Mouse (Mus musculus) frontal cortex, postnatal 14 days (tissue): ENCODE measurements around the gene Map2k5.

ENCODE experiments used
- DNase-seq, 2 experiments: peaks; one replicate each; pipeline ENCODE4 v3.0.0; 2022; ENCODE audit warnings: low spot score in 2 of 2

Map2k5 gene

GRCm38 (mm10) chr9:63129641-63130041 lies 248.1 kb downstream of the Map2k5 start:
- no peak for DNase-seq

GRCm38 (mm10) chr9:63124512-63124911 lies 253.2 kb downstream of the Map2k5 start:
- no peak for DNase-seq

- DNase-seq: peak; percentile 77 to 87
Observed at GRCm38 (mm10) chr9:63123451-63124438, 254.0 kb downstream of the Map2k5 start.

GRCm38 (mm10) chr9:63122161-63122833 lies 255.4 kb downstream of the Map2k5 start:
- no peak for DNase-seq

DNA sequence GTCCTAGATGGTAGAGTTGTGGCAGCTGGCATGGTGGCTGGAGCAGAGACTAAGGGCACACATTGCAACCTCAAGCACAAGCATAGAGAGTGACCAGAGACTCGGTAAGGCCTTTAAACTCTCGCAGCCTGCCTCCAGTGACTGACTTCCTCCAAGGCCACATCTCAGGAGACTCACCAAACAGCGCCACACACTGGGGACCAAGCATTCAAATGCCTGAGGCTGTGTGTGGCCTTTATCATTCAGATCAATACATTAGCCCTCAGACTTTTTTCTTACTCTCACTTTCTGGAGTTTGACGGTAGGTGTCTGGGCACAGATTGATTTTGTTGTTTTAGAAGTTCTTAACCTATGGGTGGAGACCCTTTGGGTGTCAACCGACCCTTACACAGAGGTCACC lies 259.3 kb downstream of the Map2k5 start:
- DNase-seq: no peak
